Mouse (Mus musculus): ENCODE measurements around the gene Lrrc72. TPM values are rescaled to one million over a fixed set of nuclear protein-coding genes. Genes with fewer than 3 reads are reported as not detected.

Gene Lrrc72
- total and polyA plus RNA-seq, 2 experiments = not detected

DNA sequence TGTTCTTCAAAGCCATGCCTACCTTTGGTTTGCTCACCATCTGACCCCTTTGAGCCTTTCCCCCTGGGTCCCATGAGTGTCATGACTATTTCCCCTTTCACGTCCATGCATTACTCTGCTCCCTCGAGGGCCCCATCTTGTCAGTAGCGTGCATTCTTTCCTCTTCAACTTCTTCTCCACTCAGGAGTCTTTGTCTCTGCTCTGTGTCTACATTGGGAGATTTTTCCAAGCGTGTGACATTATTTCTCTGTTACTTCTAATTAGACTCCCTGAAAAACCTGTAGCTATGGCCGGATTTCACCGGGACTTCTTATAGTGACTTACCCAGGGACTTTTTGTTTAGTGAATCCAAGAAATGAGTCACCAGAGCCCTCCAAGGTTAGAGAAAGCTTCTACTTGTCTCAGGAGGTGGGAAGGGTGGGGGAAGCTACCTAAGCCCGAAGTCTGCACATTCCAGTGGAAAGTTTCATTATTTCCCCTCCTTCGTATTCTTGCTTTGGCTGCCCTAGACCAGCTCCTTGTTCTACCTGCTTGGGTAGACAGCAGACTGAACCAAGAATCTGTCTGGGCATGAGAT lies 14.6 kb upstream of the Lrrc72 start:
- TF ChIP-seq CTCF (IDR thresholded peaks at IDR 0.05; ENCODE audit: low read depth, low read length) = no peak
- H3K4me3 ChIP-seq (ENCODE audit: insufficient read depth, low read depth, low read length) = no peak overlapping the region
- 89% methylated on average over 8 of the region's 8 CpGs for WGBS
- no peaks in the 10 kb centered on the region for H3K36me3 ChIP-seq (ENCODE audit: control insufficient read depth, insufficient read depth, low read length)
- H3K9ac ChIP-seq (ENCODE audit: low read depth, low read length) = no peak overlapping the region
- no peaks in the 10 kb centered on the region for H3K4me1 ChIP-seq (ENCODE audit: control insufficient read depth, insufficient read depth, low read length)
- H3K79me2 ChIP-seq (ENCODE audit: control insufficient read depth, insufficient read depth, low read length) = no peaks in the 10 kb centered on the region
- no peak for DNase-seq (ENCODE audit: extremely low read depth, low read depth, low spot score)
- H3K27me3 ChIP-seq (ENCODE audit: control insufficient read depth, insufficient read depth, low read length) = no peaks in the 10 kb centered on the region
- no peak overlapping the region for H3K27ac ChIP-seq (replicated peaks; ENCODE audit: insufficient read depth, low read depth, low read length)

DNA sequence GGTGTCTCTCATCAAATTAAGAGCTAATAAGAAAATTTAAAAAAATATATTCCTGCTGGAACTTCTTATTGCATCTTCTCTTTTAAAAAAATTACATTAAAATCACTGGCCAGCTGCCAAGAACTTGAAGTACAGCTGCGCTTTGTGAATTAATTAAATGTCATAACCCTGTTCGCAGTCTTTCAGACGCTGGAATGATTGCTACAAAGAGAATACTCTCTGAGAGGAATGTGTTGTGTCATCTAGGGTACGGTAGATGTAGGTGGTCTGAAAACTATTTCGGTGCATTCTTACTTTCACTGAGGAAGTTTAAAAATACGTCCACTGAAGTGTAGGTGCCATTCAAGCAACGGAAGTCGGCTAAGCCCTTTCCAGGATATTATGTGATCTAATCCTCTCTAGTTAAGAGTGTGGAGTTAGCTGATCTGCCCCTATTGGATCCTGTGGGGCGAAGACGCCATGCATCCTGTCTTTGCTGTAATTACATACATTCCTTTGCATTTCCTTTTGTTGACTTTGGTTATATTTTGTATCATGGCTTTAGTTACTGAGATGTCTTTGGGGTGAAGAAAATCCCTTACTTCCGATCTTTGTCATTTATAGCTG lies 9.0 kb upstream of the Lrrc72 start:
- H3K9ac ChIP-seq (ENCODE audit: low read depth, low read length) = no peak overlapping the region
- 79% methylated on average over 11 of the region's 11 CpGs for WGBS
- H3K79me2 ChIP-seq (ENCODE audit: control insufficient read depth, insufficient read depth, low read length) = no peaks in the 10 kb centered on the region
- H3K36me3 ChIP-seq (ENCODE audit: control insufficient read depth, insufficient read depth, low read length) = no peaks in the 10 kb centered on the region
- DNase-seq (ENCODE audit: extremely low read depth, low read depth, low spot score) = no peak
- no peaks in the 10 kb centered on the region for H3K27me3 ChIP-seq (ENCODE audit: control insufficient read depth, insufficient read depth, low read length)
- no peaks in the 10 kb centered on the region for H3K4me1 ChIP-seq (ENCODE audit: control insufficient read depth, insufficient read depth, low read length)
- no peak overlapping the region for H3K4me3 ChIP-seq (ENCODE audit: insufficient read depth, low read depth, low read length)
- no peak for TF ChIP-seq POLR2A (IDR thresholded peaks at IDR 0.05; ENCODE audit: extremely low read depth, insufficient read depth, low read length)
- no peak for TF ChIP-seq CTCF (IDR thresholded peaks at IDR 0.05; ENCODE audit: low read depth, low read length)
- no peak overlapping the region for H3K27ac ChIP-seq (replicated peaks; ENCODE audit: insufficient read depth, low read depth, low read length)

- no peak overlapping the region for H3K27ac ChIP-seq (replicated peaks; ENCODE audit: insufficient read depth, low read depth, low read length)
- no peaks in the 10 kb centered on the region for H3K36me3 ChIP-seq (ENCODE audit: control insufficient read depth, insufficient read depth, low read length)
- no peaks in the 10 kb centered on the region for H3K4me1 ChIP-seq (ENCODE audit: control insufficient read depth, insufficient read depth, low read length)
- no peak overlapping the region for H3K4me3 ChIP-seq (ENCODE audit: insufficient read depth, low read depth, low read length)
- no peak for TF ChIP-seq CTCF (IDR thresholded peaks at IDR 0.05; ENCODE audit: low read depth, low read length)
- TF ChIP-seq POLR2A (IDR thresholded peaks at IDR 0.05; ENCODE audit: extremely low read depth, insufficient read depth, low read length) = no peak
- no peaks in the 10 kb centered on the region for H3K27me3 ChIP-seq (ENCODE audit: control insufficient read depth, insufficient read depth, low read length)
- 59% methylated on average over 5 of the region's 5 CpGs for WGBS
- DNase-seq (ENCODE audit: extremely low read depth, low read depth, low spot score) = no peak
- no peaks in the 10 kb centered on the region for H3K79me2 ChIP-seq (ENCODE audit: control insufficient read depth, insufficient read depth, low read length)
- no peak overlapping the region for H3K9ac ChIP-seq (ENCODE audit: low read depth, low read length)
Measured at GRCm38 (mm10) chr12:36255413-36255812, 2.2 kb upstream of the Lrrc72 start.

GRCm38 (mm10) chr12:36241171-36241570 lies 12.0 kb downstream of the Lrrc72 start:
- Histone ChIP-seq H3K4me1 (ENCODE audit: control insufficient read depth, insufficient read depth, low read length) (no peaks in the 10 kb centered on the region), H3K36me3 (ENCODE audit: control insufficient read depth, insufficient read depth, low read length) (no peaks in the 10 kb centered on the region), H3K27me3 (ENCODE audit: control insufficient read depth, insufficient read depth, low read length) (no peaks in the 10 kb centered on the region), H3K27ac (replicated peaks; ENCODE audit: insufficient read depth, low read depth, low read length) (no peak overlapping the region), H3K79me2 (ENCODE audit: control insufficient read depth, insufficient read depth, low read length) (no peaks in the 10 kb centered on the region), H3K9ac (ENCODE audit: low read depth, low read length) (no peak overlapping the region), H3K4me3 (ENCODE audit: insufficient read depth, low read depth, low read length) (no peak overlapping the region)
- no peak for TF ChIP-seq CTCF (IDR thresholded peaks at IDR 0.05; ENCODE audit: low read depth, low read length)
- no peak for TF ChIP-seq POLR2A (IDR thresholded peaks at IDR 0.05; ENCODE audit: extremely low read depth, insufficient read depth, low read length)
- no peak for DNase-seq (ENCODE audit: extremely low read depth, low read depth, low spot score)
- 69% methylated on average over 3 of the region's 3 CpGs for WGBS

DNA sequence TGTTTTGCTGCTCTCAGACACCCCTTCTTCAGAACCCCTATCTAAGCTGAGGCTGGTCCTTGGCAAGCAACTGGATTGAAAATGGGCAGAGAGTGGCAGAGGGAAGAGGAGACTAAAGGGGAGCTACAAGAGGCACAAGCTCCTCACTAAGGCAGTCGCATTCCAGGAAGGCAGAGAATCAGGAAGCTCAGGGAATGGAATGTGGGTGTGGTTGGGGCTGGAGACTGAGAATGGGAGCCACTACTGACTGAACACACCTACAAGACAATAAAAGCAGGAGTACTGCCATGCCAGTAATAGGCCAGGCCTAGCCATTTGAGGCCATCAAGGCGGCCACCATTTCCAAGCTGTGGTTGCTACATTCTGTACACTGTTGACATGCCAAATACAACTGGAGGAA lies 21.8 kb downstream of the Lrrc72 start:
- Histone ChIP-seq H3K9ac (ENCODE audit: low read depth, low read length) (no peak overlapping the region), H3K27me3 (ENCODE audit: control insufficient read depth, insufficient read depth, low read length) (no peaks in the 10 kb centered on the region), H3K4me1 (ENCODE audit: control insufficient read depth, insufficient read depth, low read length) (no peaks in the 10 kb centered on the region), H3K4me3 (ENCODE audit: insufficient read depth, low read depth, low read length) (no peak overlapping the region), H3K27ac (replicated peaks; ENCODE audit: insufficient read depth, low read depth, low read length) (no peak overlapping the region), H3K79me2 (ENCODE audit: control insufficient read depth, insufficient read depth, low read length) (no peaks in the 10 kb centered on the region), H3K36me3 (ENCODE audit: control insufficient read depth, insufficient read depth, low read length) (no peaks in the 10 kb centered on the region)
- TF ChIP-seq POLR2A (IDR thresholded peaks at IDR 0.05; ENCODE audit: extremely low read depth, insufficient read depth, low read length) (no peak), CTCF (IDR thresholded peaks at IDR 0.05; ENCODE audit: low read depth, low read length) (no peak)
- DNase-seq (ENCODE audit: extremely low read depth, low read depth, low spot score) = no peak
- 94% methylated on average over 2 of the region's 2 CpGs for WGBS

DNA sequence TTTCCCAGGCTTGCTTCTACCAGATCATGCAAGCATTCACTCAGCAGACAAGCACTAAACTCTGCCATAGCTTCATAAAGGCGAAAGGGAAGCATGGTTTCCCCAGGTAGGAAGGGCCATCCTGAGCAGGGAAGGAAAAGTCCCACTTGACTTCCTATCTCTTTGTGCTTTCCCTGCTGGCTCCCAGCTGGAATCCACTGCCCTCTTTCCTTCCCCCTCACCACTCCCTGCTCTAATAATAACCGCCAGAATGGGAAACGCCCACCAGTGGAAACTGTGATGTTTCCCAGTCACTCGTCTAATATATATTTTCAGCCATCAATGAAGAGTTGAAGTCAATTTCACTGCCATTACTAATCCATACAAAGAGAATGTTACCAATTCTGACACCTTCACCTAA lies 28.8 kb downstream of the Lrrc72 start:
- Histone ChIP-seq H3K27ac (replicated peaks; ENCODE audit: insufficient read depth, low read depth, low read length) (no peak overlapping the region), H3K36me3 (ENCODE audit: control insufficient read depth, insufficient read depth, low read length) (no peaks in the 10 kb centered on the region), H3K9ac (ENCODE audit: low read depth, low read length) (no peak overlapping the region), H3K27me3 (ENCODE audit: control insufficient read depth, insufficient read depth, low read length) (no peaks in the 10 kb centered on the region; the same call in 1 of the 2 replicates), H3K4me1 (ENCODE audit: control insufficient read depth, insufficient read depth, low read length) (no peaks in the 10 kb centered on the region), H3K4me3 (ENCODE audit: insufficient read depth, low read depth, low read length) (no peak overlapping the region), H3K79me2 (ENCODE audit: control insufficient read depth, insufficient read depth, low read length) (no peaks in the 10 kb centered on the region)
- DNase-seq (ENCODE audit: extremely low read depth, low read depth, low spot score) = no peak
- no peak for TF ChIP-seq POLR2A (IDR thresholded peaks at IDR 0.05; ENCODE audit: extremely low read depth, insufficient read depth, low read length)
- no peak for TF ChIP-seq CTCF (IDR thresholded peaks at IDR 0.05; ENCODE audit: low read depth, low read length)
- whole genome bisulfite sequencing = 64% methylated on average over 4 of the region's 4 CpGs

Measured in liver, adult 2 months (tissue).